Mouse (Mus musculus): Measurements from ENCODE around the gene Olfr1406.
"Not testable (repeated sequence)": the region's sequence is repeated elsewhere in the genome, so short reads cannot be mapped to it uniquely, and the experiment has no call there.

Olfr1406 gene

GRCm38 (mm10) chr1:173190540-173190939, at the start of gene Olfr1406:
Gene Olfr1406 (minus strand): TSS chr1:173190640.
- no peak for DNase-seq

GRCm38 (mm10) chr1:173237004-173237403, 46.6 kb upstream of the Olfr1406 start:
- DNase-seq: not testable (repeated sequence)

GRCm38 (mm10) chr1:173227081-173227480, 36.6 kb upstream of the Olfr1406 start, which contains the start of gene Fcer1a:
Gene Fcer1a (minus strand): TSS chr1:173227214.
- DNase-seq: no peak

- DNase-seq: no peak
Observed at GRCm38 (mm10) chr1:173216481-173216880, 26.0 kb upstream of the Olfr1406 start.

GRCm38 (mm10) chr1:173212092-173212491, 21.7 kb upstream of the Olfr1406 start, which contains the start of gene Olfr1404:
Gene Olfr1404 (plus strand): TSS chr1:173212392.
- DNase-seq: no peak

- DNase-seq: no peak
Observed at GRCm38 (mm10) chr1:173197508-173197907, 7.1 kb upstream of the Olfr1406 start, which contains the start of gene Olfr218. Gene Olfr218 (plus strand): TSS chr1:173197808.

- DNase-seq: no peak
Observed at GRCm38 (mm10) chr1:173196359-173196758, 5.9 kb upstream of the Olfr1406 start.

- DNase-seq: no peak
Observed at GRCm38 (mm10) chr1:173192059-173192458, 1.6 kb upstream of the Olfr1406 start.

GRCm38 (mm10) chr1:173174154-173174842, 16.1 kb downstream of the Olfr1406 start:
- no peak for DNase-seq

- no peak for DNase-seq
Observed at GRCm38 (mm10) chr1:173137274-173137673, 53.2 kb downstream of the Olfr1406 start, which contains the start of gene Olfr1408. Gene Olfr1408 (minus strand): TSS chr1:173137374.

Measured in kidney, postnatal 36 days (tissue).